Mouse (Mus musculus) gastrocnemius, postnatal 4 days (tissue): ENCODE measurements around the gene Dennd4c. TPM values are rescaled to one million over a fixed set of nuclear protein-coding genes. Genes with fewer than 3 reads are reported as not detected.
"Not testable (repeated sequence)": the region's sequence is repeated elsewhere in the genome, so short reads cannot be mapped to it uniquely, and the experiment has no call there.

Experiments used
- DNase-seq, 2 experiments: peaks; one replicate each; pipeline ENCODE4 v3.0.0; 2021 to 2022; ENCODE audit warnings: low spot score in 2 of 2, mixed read lengths in 2 of 2
- total RNA-seq, 2 experiments: library from RNA; stranded (reverse); gene quantifications; 2 replicates each; pipeline ENCODE4 v1.2.3; 2021

Gene Dennd4c
- total RNA-seq, 2 experiments from 2014 or later = 23.6 to 26.0 TPM

DNA sequence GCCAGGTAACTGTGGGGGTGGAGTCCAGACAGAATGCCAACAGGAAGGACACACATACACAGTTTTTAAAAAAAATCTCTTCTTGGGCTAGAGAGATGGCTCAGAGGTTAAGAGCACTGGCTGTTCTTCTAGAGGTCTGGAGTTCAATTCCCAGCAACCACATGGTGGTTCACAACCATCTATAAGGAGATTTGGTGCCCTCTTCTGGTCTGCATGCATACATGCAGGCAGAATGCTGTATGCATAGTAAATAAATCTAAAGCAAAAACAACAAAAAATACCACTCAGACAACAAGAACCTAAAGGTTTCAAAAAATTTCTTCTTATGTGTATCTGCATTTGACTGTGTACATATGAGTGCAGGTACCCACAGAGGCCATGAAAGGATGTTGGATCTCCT is 16.0 kb downstream of the Dennd4c start:
- DNase-seq = no peak

DNA sequence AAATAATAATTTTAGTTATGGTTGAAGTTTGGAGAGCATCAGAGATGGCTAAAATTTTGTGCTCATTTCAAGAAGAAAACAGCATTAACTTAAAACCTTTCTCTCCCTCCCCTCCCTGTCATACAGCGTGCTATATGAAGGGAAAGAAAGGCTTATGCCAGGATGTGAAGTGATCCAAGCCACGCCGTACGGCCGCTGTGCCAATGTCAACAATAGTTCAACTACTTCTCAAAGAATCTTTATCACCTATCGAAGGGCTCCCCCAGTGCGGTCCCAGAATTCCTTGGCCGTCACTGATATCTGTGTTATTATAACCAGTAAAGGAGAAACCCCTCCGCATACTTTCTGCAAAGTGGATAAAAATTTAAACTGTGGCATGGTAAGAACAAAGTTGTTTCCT is 29.2 kb downstream of the Dennd4c start:
- DNase-seq = no peak

DNA sequence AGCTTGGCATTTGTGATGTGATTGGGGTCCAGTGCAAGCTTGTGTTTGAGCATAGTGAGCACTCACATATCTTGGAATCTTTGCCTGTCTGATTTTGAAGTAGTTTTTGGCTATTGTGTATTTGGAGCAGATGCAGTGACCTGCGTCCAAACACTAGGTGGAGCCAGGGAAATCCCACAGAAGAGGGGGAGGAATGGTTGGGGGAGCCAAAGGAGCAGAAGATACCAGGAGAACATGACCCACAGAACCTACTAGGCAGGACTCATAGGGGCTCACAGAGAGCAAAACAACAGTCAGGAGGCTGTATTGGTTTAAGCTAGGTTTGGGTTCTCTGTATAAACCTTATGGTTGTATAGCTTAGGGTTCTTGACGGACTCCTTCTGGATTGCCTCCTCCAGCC is 62.2 kb downstream of the Dennd4c start:
- DNase-seq = no peak

DNA sequence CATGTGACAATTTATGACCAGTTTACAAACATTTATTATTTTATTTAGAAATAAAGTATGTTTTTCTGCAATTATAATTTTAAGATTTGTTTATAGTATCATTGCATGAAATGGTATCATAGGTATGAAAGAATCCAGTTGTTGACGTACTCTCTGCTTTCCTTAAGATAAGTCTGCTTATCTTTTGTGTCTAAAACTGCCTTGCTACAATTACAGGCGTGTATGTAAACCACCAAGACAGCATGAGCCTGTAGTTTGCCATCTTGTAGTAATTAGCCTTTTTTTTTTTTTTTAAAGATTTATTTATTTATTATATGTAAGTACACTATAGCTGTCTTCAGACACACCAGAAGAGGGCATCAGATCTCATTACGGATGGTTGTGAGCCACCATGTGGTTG is 66.5 kb downstream of the Dennd4c start:
- no peak for DNase-seq

DNA sequence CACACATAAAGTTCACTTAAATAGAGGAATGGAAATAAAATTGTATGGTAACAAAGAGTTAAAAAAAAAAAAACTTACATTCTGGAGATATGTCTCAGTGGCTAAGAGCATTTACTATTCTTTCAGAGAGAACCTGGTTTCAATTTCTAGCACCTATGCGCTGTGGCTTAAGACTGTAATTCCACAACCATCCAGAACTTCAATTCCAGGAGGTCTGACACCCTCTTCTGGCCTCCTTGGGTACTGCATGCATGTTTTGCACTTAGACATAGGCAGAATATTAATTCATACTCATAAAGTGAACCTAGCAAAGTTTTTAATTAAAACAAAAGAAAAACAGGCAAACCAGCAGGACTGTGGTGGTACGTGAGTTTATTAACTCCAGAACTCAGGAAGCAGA is 74.8 kb downstream of the Dennd4c start:
- peak; percentile 29 to 40 for DNase-seq

DNA sequence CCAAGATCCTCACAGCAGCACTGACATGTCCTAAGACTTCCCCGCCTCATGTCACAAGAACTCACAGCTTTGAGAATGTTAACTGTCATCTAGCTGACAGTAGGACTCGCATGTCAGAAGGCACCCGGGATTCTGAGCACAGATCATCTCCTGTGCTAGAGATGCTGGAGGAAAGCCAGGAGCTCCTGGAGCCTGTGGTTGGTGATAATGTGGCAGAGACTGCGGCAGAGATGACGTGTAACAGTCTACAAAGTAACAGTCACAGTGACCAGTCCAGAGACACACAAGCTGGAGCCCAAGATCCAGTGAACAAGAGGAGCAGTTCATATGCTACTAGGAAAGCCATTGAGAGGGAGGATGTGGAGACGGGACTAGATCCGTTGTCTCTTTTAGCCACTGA is 76.8 kb downstream of the Dennd4c start:
- DNase-seq = no peak

DNA sequence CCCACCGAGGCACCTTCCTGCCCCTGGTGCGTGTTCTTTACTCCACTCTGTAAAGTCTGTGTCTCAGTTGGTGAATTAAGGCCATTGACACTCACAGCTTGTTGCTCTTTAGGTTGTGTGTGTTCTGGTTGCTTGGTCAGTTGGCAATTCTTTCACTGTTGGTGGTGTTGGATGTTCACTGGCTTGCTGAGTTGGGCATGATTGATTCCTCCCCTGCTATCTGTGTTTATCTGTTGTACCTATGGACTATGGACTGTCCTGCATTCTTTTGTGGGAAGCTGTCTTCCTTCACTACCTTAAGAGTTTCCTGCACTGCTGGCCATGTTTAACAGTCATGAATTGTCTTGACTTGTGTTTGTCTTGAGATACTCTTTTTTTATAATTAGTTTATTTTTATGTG is 83.5 kb downstream of the Dennd4c start:
- DNase-seq = no peak

DNA sequence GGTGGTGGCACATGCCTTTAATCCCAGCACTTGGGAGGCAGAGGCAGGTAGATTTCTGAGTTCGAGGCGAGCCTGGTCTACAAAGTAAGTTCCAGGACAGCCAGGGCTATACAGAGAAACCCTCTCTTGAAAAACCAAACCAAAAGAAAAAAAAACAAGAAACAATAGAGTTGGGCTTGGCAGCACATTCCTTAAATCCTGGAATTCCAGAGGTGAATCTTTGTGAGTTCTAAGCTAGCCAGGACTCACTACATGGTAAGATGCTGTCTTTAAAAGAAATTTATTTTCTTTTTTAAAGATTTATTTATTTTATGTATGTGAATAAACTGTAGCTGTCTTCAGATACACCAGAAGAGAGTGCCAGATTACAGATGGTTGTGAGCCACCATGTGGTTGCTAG is 92.8 kb downstream of the Dennd4c start:
- not testable (repeated sequence) for DNase-seq

DNA sequence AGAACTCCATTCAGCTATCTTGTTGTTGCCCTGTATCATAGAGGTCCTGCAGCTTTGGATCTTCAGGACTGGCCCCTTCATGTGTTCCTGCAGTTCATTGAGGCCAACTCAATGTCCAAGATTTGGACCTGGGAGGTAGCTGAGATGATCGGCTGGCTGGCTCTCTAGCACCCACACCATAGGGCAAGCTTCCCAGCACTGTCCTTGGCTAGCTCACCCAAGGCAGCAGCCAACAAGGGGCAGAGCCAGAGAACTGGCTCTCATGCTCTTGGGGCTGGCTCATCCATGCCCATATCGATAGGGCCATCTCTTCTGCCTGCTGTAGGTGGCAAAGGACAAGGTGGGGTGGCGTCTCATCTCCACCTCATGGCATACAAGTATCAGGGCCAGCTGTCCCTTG is 97.0 kb downstream of the Dennd4c start:
- no peak for DNase-seq

DNA sequence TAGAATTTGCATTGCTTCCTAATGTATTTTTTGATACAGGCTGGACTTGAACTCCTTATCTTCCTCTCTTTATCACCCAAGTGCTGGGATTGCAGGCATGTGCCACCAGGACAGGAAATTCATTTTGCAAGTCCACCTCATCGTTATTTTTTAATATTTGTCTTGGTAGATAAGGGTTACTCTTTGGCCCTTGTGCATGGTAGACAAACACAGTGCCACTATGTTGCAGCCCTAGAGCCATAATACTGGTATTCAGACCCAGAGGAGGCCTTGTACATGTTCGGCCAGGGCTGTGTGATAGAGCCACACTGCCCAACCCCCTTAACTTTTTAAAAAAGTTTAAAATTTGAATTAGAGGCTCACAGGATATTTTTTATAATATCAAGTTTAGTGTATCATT is 98.9 kb downstream of the Dennd4c start:
- no peak for DNase-seq

DNA sequence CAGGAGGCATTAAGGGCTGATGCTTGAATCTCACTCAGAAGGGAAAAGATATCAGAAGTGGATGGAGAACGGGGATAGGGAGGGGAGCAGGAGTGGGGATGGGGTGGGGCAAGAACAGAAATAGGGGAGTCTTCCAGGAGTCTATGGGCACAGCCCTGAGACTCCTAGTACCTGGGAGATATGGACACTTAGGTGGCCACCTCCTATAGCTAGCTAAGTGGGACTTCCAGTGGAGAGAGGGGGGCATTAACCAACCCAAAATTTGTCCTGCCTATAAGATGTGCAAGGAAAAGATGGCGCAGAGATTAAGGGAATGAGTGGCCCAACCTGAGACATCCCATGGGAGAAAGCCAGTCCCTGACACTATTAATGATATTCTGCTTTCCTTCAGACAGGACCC is 103.0 kb downstream of the Dennd4c start:
- no peak for DNase-seq

DNA sequence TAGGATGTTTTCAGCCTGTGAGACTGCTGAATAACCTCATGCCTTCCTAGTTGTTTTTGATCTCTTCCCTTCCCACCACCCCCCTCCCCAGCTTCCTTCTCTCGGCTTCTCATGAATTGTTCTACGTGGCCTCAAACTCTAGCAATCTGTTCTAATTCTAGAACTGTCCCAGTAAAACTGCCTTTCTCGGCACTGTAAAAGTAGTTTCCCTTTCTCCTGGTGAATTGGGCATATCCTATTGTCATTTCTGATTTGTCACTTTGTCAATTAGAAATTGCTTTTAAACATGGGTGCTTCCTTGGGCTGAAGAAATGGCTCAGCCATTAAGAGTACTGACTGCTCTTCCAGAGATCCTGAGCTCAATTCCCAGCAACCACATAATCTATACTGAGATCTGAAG is 103.7 kb downstream of the Dennd4c start:
- no peak for DNase-seq

DNA sequence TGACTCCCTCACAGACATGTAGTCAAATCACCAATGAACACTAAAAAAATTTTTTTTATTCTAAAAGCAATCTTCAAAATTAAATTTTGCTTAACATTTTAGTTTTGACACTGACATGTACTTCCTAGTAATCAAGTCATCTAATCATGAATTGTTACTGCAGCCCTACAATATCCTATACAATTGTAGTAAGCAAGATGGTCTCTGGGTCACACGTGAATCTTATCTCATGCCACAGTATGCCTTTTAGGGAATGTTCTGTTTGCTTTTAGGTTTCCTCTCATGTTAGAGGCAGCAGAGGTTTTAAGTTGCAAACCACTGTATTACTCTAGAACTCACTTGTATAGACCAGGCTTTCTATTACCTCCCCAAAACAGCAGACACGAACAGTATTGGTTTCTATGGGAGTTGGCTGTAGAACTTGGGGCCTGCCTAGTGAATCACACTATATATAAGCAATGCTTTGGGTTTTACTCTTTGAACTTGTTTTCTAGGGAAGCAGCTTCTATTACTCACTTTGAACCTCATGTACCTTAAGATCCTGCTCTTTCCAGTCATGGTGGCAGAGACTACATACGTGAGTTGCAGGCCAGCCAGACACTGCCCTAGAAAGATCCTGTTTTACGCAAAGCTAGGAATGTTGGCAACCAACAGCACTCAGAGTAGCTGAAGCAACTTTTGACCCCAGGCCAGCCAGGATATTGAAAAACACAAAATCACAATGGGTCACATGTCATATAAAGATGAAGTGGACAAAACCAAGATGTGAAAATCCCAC is 104.6 kb downstream of the Dennd4c start:
- peak in 1 of 2 experiments; percentile 5 for DNase-seq

DNA sequence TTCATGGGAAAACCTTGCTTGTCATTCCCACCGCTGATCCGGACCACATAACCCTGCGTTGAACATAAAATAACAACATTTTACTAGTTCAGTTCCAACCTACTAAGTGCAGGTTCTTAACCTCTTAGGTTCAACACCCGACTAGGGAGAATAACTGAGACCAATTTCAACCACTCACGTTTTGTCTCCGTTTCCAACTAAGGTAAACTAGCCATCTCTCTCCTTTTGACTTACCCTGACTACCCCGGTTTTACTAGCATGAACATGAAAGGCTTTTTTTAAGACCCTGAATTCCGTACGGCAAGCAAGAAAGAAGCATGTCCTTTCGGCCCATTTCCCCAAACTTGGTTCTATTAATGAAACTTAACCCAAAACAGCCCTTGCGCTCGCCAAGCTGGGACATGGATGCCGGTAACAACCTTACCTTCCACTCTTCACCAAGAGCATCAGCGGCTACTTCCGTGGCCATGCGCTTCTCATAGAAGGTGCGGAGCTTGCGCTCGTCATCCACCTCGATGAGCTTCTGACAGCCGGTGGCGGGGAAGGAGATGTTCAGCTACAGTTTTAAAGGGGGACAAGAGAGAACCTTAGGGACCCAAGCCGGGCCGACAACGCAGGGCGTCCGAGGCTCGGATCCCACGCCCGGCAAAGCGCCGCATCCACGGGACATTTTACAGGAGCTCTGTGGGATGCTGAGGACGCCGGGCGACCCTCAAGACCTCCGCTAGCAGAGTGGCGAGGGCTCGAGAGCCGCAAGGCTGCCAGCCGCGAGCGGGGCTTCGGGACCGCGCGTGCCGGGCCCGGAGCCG is 108.2 kb downstream of the Dennd4c start:
- DNase-seq = peak in 1 of 2 experiments; percentile 21

DNA sequence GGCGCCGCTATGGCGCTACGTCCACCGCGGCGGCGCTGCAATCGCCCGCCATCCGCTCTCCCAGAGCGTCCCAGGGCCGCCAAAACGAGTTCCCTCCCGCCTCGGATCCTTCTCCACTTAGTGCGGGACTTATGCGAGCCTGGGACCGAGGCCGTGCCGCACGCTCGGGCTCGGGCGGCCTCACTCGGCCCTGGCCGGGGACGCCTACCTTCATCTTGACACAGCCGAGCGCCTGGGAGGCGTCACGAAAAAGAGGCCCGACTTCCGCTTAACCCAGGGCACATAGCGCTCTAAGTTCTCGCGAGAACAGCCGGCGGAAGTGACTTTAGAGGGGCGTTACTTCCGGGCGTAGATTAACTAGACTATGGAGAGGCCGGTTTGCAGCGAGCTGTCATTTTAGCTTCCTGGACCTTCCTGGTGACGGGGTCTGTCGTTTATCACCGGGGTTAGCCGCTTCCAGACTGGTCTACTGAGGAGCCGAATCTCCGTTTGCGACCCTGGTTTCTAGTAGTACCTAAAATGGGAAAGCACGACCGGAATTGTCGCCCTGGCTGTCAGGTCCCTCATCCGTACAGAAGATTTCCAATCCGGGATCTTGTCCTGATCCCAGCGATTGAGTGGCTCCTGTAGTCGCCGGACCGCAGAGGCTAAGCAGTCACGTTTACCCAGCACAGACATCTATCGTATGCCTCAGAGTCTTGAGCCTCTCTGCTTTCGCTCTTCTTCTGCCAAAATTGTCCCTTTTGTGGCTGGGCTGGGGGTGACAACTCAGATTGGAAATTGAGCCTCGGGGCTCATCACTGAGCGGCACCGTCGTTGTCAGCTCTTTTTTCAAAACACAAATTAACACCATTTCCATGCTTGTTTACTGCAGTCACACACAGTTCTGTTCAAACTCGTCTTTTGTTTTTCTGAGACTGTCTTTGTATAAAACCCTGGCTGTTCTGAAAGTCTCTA is 109.0 kb downstream of the Dennd4c start, which contains the start of gene Rps6:
TSS of gene Rps6 (minus strand) at position 300 of the 957 bp plus-strand sequence.
- peak; percentile 88 to 95 for DNase-seq

DNA sequence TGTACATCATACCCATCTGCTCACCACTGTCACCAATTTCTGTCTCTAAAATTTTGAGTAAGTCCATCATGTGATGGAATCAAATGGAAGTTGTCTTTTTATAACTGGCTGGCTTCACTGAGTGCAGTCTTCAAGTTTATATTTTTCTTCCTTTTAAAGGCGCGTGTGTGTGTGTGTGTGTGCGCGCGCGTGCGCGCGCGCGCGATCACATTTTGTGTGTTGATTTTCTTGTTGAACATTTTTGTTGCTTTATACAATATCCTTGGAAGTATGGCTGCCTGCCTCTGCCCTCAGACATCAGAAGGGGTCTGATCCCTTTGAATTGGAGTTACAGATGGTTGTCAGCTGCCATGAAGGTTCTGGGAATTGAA is 109.7 kb downstream of the Dennd4c start:
- no peak for DNase-seq

DNA sequence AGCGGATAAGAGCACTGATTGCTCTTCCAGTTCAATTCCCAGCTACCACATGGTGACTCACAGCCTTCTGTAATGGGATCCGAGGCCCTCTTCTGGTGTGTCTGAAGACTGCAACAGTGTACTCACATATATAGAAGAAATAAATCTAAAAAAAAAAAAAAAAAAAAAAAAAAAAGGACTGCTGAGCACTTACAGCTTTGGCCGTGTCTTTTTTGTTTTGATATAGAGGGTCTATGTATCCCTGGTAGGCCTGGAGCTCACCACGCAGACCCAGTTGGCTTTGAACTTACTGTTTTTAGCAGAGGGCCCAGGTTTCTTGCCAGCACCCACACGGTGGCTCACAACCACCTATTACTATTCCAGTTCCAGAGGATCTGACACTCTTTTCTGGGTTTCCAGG is 115.7 kb downstream of the Dennd4c start:
- DNase-seq = no peak

DNA sequence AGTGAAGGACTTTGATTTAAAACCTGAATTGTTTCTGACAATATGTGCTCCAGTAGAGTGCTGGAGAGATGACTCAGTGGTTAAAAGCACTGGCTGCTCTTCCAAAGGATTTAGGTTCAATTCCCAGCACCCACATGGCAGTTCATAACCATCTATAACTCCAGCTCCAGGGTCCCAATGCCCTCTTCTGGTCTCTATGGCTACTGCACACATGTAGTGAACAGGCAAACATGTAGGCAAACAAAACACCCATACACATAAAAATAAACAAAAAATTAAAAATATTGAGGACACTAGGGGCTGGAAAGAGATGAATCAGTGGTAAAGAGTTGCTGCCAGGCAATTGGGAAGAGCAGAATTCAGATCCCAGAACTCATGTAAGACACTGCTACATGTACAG is 123.6 kb downstream of the Dennd4c start:
- DNase-seq = no peak

DNA sequence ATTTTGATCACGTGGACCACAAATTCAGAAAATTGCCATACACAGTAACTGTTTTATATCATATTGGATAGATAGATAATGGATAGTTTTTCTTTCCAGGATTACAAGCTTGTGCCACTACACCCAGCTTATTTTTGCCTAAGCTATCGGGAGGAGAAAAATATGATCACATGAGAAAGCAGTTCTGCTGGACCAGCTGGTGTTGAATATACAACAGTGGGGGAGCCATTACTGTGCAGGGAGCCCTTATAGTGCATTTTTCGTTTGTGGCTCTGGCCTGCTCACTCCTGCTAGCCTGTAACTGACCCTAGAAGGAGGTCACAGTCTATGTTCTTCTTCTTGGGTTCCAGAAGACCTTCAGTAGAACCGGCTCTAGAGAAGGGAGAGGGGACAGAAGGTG is 124.7 kb downstream of the Dennd4c start:
- DNase-seq = no peak

DNA sequence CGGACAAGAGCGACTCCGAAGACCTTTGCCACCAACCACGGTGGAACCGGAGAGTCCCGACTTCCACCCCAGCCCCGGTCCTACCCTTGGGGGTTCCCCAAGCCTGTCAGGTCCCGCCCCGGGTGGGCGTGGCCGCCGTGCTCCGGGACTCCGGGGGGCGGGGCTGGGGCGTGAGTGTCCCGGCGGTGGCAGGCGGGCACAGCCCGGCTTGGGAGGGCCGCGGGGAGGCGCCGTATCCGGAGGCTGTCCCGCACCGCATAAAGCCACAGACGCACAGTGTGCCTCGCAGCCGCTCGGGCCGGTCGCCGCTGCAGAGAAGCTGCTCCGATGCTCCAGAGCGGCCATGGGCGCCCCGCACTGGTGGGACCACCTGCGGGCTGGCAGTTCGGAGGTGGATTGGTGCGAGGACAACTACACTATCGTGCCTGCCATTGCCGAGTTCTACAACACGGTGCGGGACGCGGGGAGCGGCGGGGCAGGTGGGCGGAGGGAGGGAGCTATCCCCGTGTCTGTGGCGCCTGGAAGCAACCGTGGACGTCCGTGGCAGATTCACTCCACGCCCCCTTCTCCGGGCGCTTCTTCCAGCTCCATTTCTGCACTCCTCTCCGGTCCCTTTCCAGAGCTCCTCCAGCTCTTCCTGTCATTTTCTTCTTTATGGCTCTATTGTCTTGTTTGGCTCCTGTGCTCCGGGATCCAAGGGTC is 125.9 kb downstream of the Dennd4c start, which contains the start of gene Acer2:
TSS of gene Acer2 (plus strand) at position 251 of the 702 bp plus-strand sequence.
- DNase-seq = peak; percentile 76 to 87

DNA sequence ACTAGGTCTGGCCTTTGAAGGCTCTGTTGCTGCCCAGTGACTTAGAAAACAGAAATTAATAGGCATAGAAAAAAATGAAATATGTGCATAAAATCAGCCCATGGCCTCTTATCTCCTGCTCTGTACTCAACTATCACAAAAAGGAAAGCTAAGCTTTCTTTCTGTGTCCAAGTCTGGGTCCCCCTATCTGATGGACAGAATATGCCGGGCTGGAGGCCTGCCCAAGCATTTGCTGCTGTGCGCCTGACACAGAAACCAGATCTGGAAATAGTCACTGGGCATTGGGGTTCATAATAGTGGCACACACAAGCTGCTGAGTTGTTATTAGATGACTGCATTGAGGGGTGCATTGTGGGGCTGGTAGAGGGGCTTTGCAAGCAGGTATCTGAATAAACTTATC is 131.1 kb downstream of the Dennd4c start:
- DNase-seq = no peak
